Mouse (Mus musculus): ENCODE measurements around the gene Iffo2. TPM values are rescaled to one million over a fixed set of nuclear protein-coding genes. Genes with fewer than 3 reads are reported as not detected.

Gene Iffo2
- total and polyA plus RNA-seq, 3 experiments: 1.3 to 2.7 TPM; not detected in 1

DNA sequence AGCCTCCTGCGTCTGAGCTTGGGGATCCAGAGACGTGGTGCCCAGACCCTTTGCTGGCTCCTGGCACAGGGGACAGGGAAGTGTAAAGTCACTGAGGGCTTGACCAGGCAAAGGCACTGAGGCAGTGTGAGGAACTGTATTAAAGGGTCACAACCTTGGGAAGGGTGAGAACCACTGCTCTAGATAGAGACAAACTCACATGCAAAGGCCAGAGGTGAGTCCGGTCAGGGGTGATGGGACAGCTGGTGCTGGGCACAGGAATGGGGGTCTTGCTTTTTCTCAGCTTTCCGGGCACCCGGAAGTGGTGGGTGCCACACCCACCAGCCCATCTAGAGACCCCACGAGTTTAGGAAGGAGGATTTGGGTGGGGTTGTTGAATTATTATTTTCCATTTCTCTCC is 63.0 kb downstream of the Iffo2 start:
- H3K4me1 ChIP-seq (ENCODE audit: control insufficient read depth in 1 of 2, insufficient read depth in 2 of 2, low read length in 2 of 2): no peaks in the 10 kb centered on the region
- no peak overlapping the region for H3K27ac ChIP-seq (ENCODE audit: control insufficient read depth, low read depth, low read length)
- no peaks in the 10 kb centered on the region for H3K36me3 ChIP-seq (ENCODE audit: control insufficient read depth in 1 of 2, insufficient read depth in 2 of 2, low read length in 2 of 2)
- H3K4me3 ChIP-seq (ENCODE audit: control insufficient read depth in 1 of 2, insufficient read depth in 1 of 2, low read depth in 2 of 2, low read length in 2 of 2): no peak overlapping the region
- H3K27me3 ChIP-seq (ENCODE audit: control insufficient read depth in 1 of 2, insufficient read depth in 2 of 2, low read length in 2 of 2): no peaks in the 10 kb centered on the region
- DNase-seq (ENCODE audit: low read depth, low spot score): no peak
- H3K9me3 ChIP-seq (replicated peaks; ENCODE audit: insufficient read depth, low read length): no peaks in the 10 kb centered on the region
- H3K9ac ChIP-seq (ENCODE audit: control insufficient read depth, low read depth, low read length, poor library complexity, severe bottlenecking): no peak overlapping the region
- no peaks in the 10 kb centered on the region for H3K79me2 ChIP-seq (ENCODE audit: control insufficient read depth, insufficient read depth, low read length, poor library complexity)
- TF ChIP-seq NELFE (IDR thresholded peaks at IDR 0.05; ENCODE audit: low read depth, low read length) (no peak), NRF1 (IDR thresholded peaks at IDR 0.05; ENCODE audit: insufficient read depth, low read depth, low read length, poor library complexity, severe bottlenecking) (no peak), ZNF384 (IDR thresholded peaks at IDR 0.05; ENCODE audit: low read depth, low read length) (no peak), EP300 (IDR thresholded peaks at IDR 0.05; ENCODE audit: low read depth in 1 of 2, low read length in 2 of 2) (no peak), JUND (IDR thresholded peaks at IDR 0.05; ENCODE audit: low read depth, low read length) (no peak)

DNA sequence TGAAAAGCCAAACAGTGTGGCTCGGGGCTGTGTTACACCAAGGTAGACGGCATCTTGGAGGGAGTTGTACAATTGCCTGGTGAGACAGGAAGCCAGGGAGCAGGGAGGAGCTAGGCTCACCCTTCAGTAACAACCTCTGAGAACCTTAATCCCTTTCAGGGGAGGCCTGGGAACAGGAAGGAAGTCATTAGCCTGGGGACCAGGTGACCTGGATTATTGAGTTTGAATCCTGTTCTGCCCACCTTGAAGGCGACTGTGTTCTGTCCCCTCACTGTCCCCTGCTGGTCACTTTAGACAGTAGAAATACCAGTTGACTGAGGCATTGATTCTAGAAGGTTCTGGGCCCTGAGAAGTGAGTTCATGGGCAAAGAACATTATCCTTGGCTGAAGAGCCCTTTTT is 63.7 kb downstream of the Iffo2 start:
- Histone ChIP-seq H3K36me3 (ENCODE audit: control insufficient read depth in 1 of 2, insufficient read depth in 2 of 2, low read length in 2 of 2) (no peaks in the 10 kb centered on the region), H3K4me3 (ENCODE audit: control insufficient read depth in 1 of 2, insufficient read depth in 1 of 2, low read depth in 2 of 2, low read length in 2 of 2) (no peak overlapping the region), H3K9ac (ENCODE audit: control insufficient read depth, low read depth, low read length, poor library complexity, severe bottlenecking) (no peak overlapping the region), H3K9me3 (replicated peaks; ENCODE audit: insufficient read depth, low read length) (no peaks in the 10 kb centered on the region), H3K27ac (ENCODE audit: control insufficient read depth, low read depth, low read length) (no peak overlapping the region), H3K79me2 (ENCODE audit: control insufficient read depth, insufficient read depth, low read length, poor library complexity) (no peaks in the 10 kb centered on the region), H3K27me3 (ENCODE audit: control insufficient read depth in 1 of 2, insufficient read depth in 2 of 2, low read length in 2 of 2) (no peaks in the 10 kb centered on the region), H3K4me1 (ENCODE audit: control insufficient read depth in 1 of 2, insufficient read depth in 2 of 2, low read length in 2 of 2) (no peaks in the 10 kb centered on the region)
- DNase-seq (ENCODE audit: low read depth, low spot score): no peak
- TF ChIP-seq SMC3 (IDR thresholded peaks at IDR 0.05; ENCODE audit: low read depth, low read length) (no peak), MYC (IDR thresholded peaks at IDR 0.05; ENCODE audit: low read depth, low read length) (no peak)

DNA sequence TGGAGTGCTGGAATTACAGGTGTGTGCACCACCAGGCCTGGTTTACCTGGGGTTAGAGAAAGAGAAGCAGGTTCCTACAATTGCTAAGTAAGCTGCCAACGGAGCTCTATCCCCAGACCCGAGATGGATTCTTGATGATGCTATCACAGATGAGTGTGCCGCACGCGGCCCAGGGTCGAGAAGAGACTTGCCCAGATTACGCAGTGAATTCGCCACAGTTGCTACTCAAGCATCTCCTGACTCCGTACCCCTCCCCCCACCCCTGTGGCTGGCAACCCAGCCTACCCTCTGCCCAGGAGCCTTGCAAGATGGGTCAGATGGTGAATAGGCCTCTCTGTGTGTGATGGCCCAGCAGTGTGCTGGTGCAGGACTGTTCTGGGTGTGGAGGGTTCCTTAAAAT is 66.4 kb downstream of the Iffo2 start:
- Histone ChIP-seq H3K27me3 (ENCODE audit: control insufficient read depth in 1 of 2, insufficient read depth in 2 of 2, low read length in 2 of 2) (no peaks in the 10 kb centered on the region), H3K9me3 (replicated peaks; ENCODE audit: insufficient read depth, low read length) (no peaks in the 10 kb centered on the region), H3K36me3 (ENCODE audit: control insufficient read depth in 1 of 2, insufficient read depth in 2 of 2, low read length in 2 of 2) (no peaks in the 10 kb centered on the region), H3K27ac (ENCODE audit: control insufficient read depth, low read depth, low read length) (no peak overlapping the region), H3K9ac (ENCODE audit: control insufficient read depth, low read depth, low read length, poor library complexity, severe bottlenecking) (no peak overlapping the region), H3K4me3 (ENCODE audit: control insufficient read depth in 1 of 2, insufficient read depth in 1 of 2, low read depth in 2 of 2, low read length in 2 of 2) (no peak overlapping the region), H3K4me1 (ENCODE audit: control insufficient read depth in 1 of 2, insufficient read depth in 2 of 2, low read length in 2 of 2) (no peaks in the 10 kb centered on the region), H3K79me2 (ENCODE audit: control insufficient read depth, insufficient read depth, low read length, poor library complexity) (no peaks in the 10 kb centered on the region)
- DNase-seq (ENCODE audit: low read depth, low spot score): no peak
- TF ChIP-seq ETS1 (IDR thresholded peaks at IDR 0.05; ENCODE audit: low read depth, low read length): no peak
- no peak for TF ChIP-seq CHD1 (IDR thresholded peaks at IDR 0.05; ENCODE audit: low read depth, low read length)
